Mouse (Mus musculus) gastrocnemius, adult 2 months (tissue): ENCODE results near the gene Sdhc. TPM values are rescaled to one million over a fixed set of nuclear protein-coding genes. Genes with fewer than 3 reads are reported as not detected.
A peak's percentile ranks its signal among the peaks of the same experiment; 100 is the strongest.

Experiments used
- DNase-seq: peaks from one replicate; pipeline ENCODE4 v3.0.0; 2022
- H3K27ac ChIP-seq: fragments of 200-600 bp; 2 replicates; pipeline ENCODE4 v1.8.1; 2022; ENCODE audit warnings: mild to moderate bottlenecking
- H3K4me3 ChIP-seq: fragments of 200-600 bp; 2 replicates; pipeline ENCODE4 v1.8.1; 2022; ENCODE audit warnings: mild to moderate bottlenecking, moderate library complexity
- CTCF ChIP-seq: fragments of 200-600 bp; IDR thresholded peaks from 2 replicates; pipeline ENCODE4 v1.8.1; 2022; ENCODE audit warnings: antibody characterized with exemption, mild to moderate bottlenecking, moderate library complexity
- intact Hi-C: fragments of 180-260 bp; cut with DNase I; formaldehyde crosslinking; loops from one replicate; pipeline ENCODE4 v1.15.1; 2025
- total RNA-seq, 2 experiments: library from RNA; stranded (reverse); gene quantifications; 2 replicates each; pipeline ENCODE4 v1.2.3; 2021

Gene Sdhc
- total RNA-seq, 2 experiments from 2014 or later, result 635 to 909 TPM

DNA sequence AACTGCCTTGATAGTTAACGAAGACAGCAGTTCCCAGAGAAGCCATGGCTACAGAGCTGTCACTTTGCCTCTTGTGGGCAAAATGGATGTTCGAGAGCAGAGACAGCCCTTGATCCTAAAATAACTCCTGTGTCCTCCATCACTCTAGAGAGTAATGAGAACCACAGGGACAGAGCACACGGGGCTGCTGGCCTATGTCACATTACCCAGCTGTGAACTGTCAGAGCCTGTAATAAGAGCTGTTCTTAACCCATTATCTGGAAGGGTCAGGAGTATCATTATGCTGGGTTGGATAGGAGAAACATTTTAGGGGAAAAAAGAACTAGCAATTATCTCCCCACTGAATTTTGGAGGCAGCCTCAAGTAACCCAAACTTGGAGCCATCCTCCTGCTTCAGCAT, 29.5 kb downstream of the Sdhc start:
- no peak for TF ChIP-seq CTCF
- intact Hi-C loops, result no loop called here
- DNase-seq, result no peak
- Histone ChIP-seq H3K27ac (no peak overlapping the region), H3K4me3 (no peak overlapping the region)

- Histone ChIP-seq H3K4me3 (no peak overlapping the region), H3K27ac (no peak overlapping the region)
- TF ChIP-seq CTCF, result no peak
- intact Hi-C loops, result loop anchor here (2.0 to 10.0 kb wide), 3 partner anchors 31 to 225 kb away; partner anchors contain the start of genes Mpz, Nit1, Pfdn2 and Ppox
- DNase-seq, result no peak
Observed at GRCm38 (mm10) chr1:171119405-171119804, 31.0 kb downstream of the Sdhc start.

GRCm38 (mm10) chr1:171118996-171119395, 31.4 kb downstream of the Sdhc start:
- Histone ChIP-seq H3K27ac (no peak overlapping the region), H3K4me3 (no peak overlapping the region)
- DNase-seq, result no peak
- no peak for TF ChIP-seq CTCF
- intact Hi-C loops, result loop anchor here (2.0 to 10.0 kb wide), 3 partner anchors 32 to 226 kb away; partner anchors contain the start of genes Mpz, Nit1, Pfdn2 and Ppox

- intact Hi-C loops, result loop anchor here (2.0 to 10.0 kb wide), 3 partner anchors 33 to 227 kb away; partner anchors contain the start of genes Mpz, Nit1, Pfdn2 and Ppox
- no peak overlapping the region for H3K27ac ChIP-seq
- TF ChIP-seq CTCF, result peak; percentile 59
- DNase-seq, result peak; percentile 44
- H3K4me3 ChIP-seq, result no peak overlapping the region
Observed at GRCm38 (mm10) chr1:171118269-171118684, 32.1 kb downstream of the Sdhc start.

DNA sequence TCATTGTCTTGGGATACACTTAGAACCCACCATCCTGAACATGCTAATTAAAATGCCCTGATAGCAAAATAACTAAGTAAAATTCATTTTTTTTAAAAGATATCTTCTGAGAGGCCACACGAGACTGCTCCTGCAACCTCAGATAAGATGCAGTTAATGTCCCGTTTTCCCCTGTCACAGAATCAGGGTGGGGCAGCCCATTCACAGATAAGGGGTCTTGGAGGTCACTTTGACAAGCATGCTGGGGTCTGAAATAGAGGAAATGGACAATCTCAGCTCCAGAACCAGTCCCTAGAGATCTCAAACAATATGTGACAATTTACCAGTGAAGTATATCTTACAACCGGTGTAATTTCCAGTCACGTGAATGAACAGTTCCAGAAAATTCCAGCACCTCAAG, 34.1 kb downstream of the Sdhc start:
- Histone ChIP-seq H3K4me3 (no peak overlapping the region), H3K27ac (no peak overlapping the region)
- no peak for TF ChIP-seq CTCF
- intact Hi-C loops, result loop anchor here (1.0 to 10.0 kb wide), 4 partner anchors 106 to 229 kb away; partner anchors contain the start of genes Nit1, Pfdn2, Ppox and Tomm40l
- no peak for DNase-seq

GRCm38 (mm10) chr1:171113873-171114299, 36.5 kb downstream of the Sdhc start, which contains the start of gene Cfap126:
Gene Cfap126, plus strand, starts transcription at chr1:171113918.
- no peak for TF ChIP-seq CTCF
- peak within 1 kb of the TSS; percentile 96 for H3K27ac ChIP-seq
- peak; percentile 94 for DNase-seq
- intact Hi-C loops, result loop anchor here (10.0 kb wide), 2 partner anchors 171 to 231 kb away; partner anchors contain the start of genes Nit1, Pfdn2, Ppox and Usp21
- peak within 1 kb of the TSS; percentile 81 for H3K4me3 ChIP-seq

- DNase-seq, result no peak
- Histone ChIP-seq H3K4me3 (peak overlapping the region; percentile 81), H3K27ac (peak overlapping the region; percentile 96)
- intact Hi-C loops, result loop anchor here (10.0 kb wide), 2 partner anchors 172 to 232 kb away; partner anchors contain the start of genes Nit1, Pfdn2, Ppox and Usp21
- no peak for TF ChIP-seq CTCF
Observed at GRCm38 (mm10) chr1:171112986-171113385, 37.4 kb downstream of the Sdhc start.

- peak; percentile 61 for DNase-seq
- no peak for TF ChIP-seq CTCF
- Histone ChIP-seq H3K27ac (peak overlapping the region; percentile 91), H3K4me3 (peak overlapping the region; percentile 89)
- intact Hi-C loops, result loop anchor here (2.0 to 10.0 kb wide), 3 partner anchors 67 to 233 kb away; partner anchors contain the start of genes Nit1, Pfdn2, Ppox and Usp21
Observed at GRCm38 (mm10) chr1:171111781-171112575, 38.4 kb downstream of the Sdhc start.

DNA sequence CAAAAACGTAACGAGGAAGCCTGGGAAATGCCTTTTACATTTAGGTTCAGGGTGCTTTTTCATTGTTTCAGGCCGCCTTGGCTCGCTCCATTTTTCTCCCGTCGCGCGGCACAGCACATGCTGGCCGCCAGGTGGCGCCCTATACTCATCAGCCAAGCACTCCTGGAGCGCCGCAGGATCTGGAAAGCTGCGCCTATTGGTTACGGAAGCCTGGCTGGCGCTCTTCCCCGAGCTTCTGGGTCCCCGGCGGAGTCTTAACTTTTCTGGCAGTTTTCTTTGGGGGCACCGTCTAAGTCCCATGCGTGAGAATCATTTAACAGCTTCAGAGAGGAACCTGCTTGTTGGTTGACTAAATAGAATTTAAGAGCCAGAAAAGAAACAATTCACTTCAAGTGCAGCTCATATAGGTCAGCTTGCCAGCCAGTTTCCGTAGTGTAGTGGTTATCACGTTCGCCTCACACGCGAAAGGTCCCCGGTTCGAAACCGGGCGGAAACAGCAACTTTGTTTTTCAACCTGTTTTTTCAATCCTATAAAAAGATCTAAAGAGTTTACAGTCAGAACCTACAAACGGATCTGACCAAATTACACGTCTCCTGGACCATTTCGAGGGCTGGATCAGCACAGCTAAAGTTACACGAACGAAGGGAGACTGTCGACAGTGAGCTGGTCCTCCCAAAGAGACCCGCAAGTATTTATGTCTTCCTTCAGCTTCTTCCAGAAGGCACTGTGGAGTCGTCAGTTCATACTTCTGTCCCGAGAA, 39.2 kb downstream of the Sdhc start:
- H3K4me3 ChIP-seq, result peak overlapping the region; percentile 89
- H3K27ac ChIP-seq, result peak overlapping the region; percentile 91
- intact Hi-C loops, result loop anchor here (2.0 to 10.0 kb wide), 3 partner anchors 66 to 234 kb away; partner anchors contain the start of genes Nit1, Pfdn2, Ppox and Usp21
- peak; percentile 95 for DNase-seq
- TF ChIP-seq CTCF, result no peak; the same call in 1 of the 2 replicates

DNA sequence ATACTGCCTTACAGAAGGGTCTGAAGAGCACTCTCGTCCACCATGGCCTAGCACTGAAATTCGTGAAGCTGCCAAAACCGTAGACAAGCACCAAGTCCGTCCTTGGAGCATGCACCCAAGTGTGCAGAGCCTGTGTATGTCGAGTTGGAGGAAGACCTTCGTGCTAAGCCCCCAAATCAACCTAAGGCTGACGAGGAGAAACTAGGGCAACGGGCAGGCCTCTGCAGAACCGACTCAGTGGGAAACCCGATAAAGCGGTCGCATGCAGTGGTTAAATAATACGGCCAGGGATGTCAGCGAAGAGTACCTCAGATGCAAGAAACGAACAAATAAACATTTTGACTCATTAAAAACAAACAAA, 39.8 kb downstream of the Sdhc start:
- no peak for TF ChIP-seq CTCF
- intact Hi-C loops, result loop anchor here (2.0 to 10.0 kb wide), 3 partner anchors 66 to 234 kb away; partner anchors contain the start of genes Nit1, Pfdn2, Ppox and Usp21
- Histone ChIP-seq H3K4me3 (peak overlapping the region; percentile 89), H3K27ac (peak overlapping the region; percentile 91)
- DNase-seq, result no peak

GRCm38 (mm10) chr1:171109620-171110019, 40.8 kb downstream of the Sdhc start:
- no peak overlapping the region for H3K4me3 ChIP-seq
- intact Hi-C loops, result loop anchor here (2.0 to 10.0 kb wide), 3 partner anchors 65 to 235 kb away; partner anchors contain the start of genes Nit1, Pfdn2, Ppox and Usp21
- no peak for TF ChIP-seq CTCF
- no peak for DNase-seq
- H3K27ac ChIP-seq, result no peak overlapping the region

- H3K27ac ChIP-seq, result no peak overlapping the region
- intact Hi-C loops, result no loop called here
- TF ChIP-seq CTCF, result no peak
- DNase-seq, result no peak
- no peak overlapping the region for H3K4me3 ChIP-seq
Observed at GRCm38 (mm10) chr1:171105226-171105625, 45.2 kb downstream of the Sdhc start.
